Mouse (Mus musculus): Measurements from ENCODE around the gene Higd1b. TPM values are rescaled to one million over a fixed set of nuclear protein-coding genes. Genes with fewer than 3 reads are reported as not detected.

The Higd1b gene
- total RNA-seq (2023): not detected in 2 replicates

DNA sequence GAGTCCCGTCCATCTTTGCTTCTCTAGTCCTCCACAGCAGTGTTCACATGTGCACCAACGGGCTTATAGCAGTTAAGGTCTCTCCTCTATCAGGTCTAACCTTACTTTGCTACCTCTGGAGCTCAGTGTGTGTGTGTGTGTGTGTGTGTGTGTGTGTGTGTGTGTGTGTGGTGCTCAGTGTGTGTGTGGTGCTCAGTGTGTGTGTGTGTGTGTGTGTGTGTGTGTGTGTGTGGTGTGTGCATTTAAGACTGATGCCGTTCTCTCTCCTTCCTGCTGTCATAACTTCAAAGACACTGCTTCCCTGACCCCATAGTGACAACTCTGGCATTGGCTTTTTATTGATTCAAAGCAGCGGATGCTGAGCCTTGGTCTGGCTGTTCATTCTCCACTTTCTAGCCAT lies at the start of gene Higd1b:
Gene Higd1b (plus strand): TSS at position 301 of the 400 bp plus-strand sequence.

DNA sequence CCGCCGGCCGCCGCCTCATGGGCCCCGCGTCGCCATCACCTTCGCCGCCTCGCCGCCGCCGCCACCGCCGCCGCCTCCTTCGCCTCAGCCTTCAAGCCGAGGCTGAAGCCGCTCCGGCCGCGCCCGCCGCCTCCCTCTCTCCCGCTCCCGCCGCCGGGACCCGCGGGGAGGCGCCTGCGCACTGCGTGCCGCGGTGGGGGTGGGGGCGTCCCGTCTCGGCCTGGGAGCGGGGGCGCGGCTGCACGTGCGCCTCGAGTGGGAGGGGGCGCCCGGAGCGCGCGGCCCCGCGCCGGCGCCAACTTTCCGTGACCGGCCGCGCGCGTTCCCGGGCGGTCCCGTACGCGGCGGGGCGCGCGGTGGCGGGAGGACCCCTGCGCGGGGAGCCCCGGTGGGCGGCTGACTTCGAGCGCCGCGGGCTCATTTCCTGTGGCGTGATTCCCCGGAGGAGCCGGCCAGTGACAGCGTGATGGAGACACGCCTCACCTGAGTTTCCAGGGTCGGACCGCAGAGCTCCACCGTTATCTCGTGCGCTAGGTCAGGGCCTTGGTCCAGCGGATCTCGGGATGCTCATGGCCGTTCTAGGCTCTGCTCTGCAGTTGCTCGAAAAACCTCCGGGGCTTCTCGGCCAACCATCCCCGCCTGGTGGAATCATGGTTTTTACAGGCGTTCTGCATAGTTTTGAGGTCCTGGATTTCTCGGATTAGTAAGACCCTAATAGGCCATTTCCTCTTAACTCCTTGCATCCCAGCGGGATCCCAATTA lies 16.4 kb upstream of the Higd1b start, which contains the start of gene Gjc1:
Gene Gjc1 (minus strand): TSS at position 680 of the 762 bp plus-strand sequence.

GRCm38 (mm10) chr11:102880585-102881313 lies 45.1 kb downstream of the Higd1b start, which contains the start of the genes Eftud2 and Ccdc103:
TSS of gene Eftud2 (minus strand) at chr11:102880985.
TSS of gene Ccdc103 (plus strand) at chr11:102881204.

GRCm38 (mm10) chr11:102884616-102885219 lies 49.1 kb downstream of the Higd1b start, which contains the start of gene Fam187a:
TSS of gene Fam187a (plus strand) at chr11:102885169.

Other genes starting within 250 kb of the Higd1b start
- not detected in 2 replicates for gene Fzd2, start 231.5 kb upstream of the Higd1b start, total RNA-seq (2023)
- not detected in 2 replicates for gene Meioc, start 172.1 kb upstream of the Higd1b start, total RNA-seq (2023)
- gene Ccdc43, start 138.1 kb upstream of the Higd1b start, total RNA-seq (2023): 9.4 and 13.0 TPM in 2 replicates
- 0.45 and 1.1 TPM in 2 replicates for gene Adam11, start 74.4 kb upstream of the Higd1b start, total RNA-seq (2023)
- gene Gjc1, start 16.1 kb upstream of the Higd1b start, total RNA-seq (2023): not detected in 2 replicates
- gene Eftud2, start 45.1 kb downstream of the Higd1b start, total RNA-seq (2023): 55.5 and 65.6 TPM in 2 replicates
- not detected in 2 replicates for gene Ccdc103, start 45.4 kb downstream of the Higd1b start, total RNA-seq (2023)
- gene Fam187a, start 49.3 kb downstream of the Higd1b start, total RNA-seq (2023): not detected in 2 replicates
- gene Gfap, start 65.1 kb downstream of the Higd1b start, total RNA-seq (2023): 1.9 TPM in 1 of 2 replicates, not detected in the other
- gene Kif18b, start 89.3 kb downstream of the Higd1b start, total RNA-seq (2023): 28.4 and 29.3 TPM in 2 replicates
- gene C1ql1, start 110.8 kb downstream of the Higd1b start, total RNA-seq (2023): not detected in 2 replicates
- 55.1 and 65.6 TPM in 2 replicates for gene Nmt1, start 192.3 kb downstream of the Higd1b start, total RNA-seq (2023)
- 18.7 and 19.1 TPM in 2 replicates for gene Dcakd, start 192.5 kb downstream of the Higd1b start, total RNA-seq (2023)